Comparison of ENCODE assay signal across 8 mouse cellular contexts in genomic region chr13:95389866-95390865, GRCm38 (mm10). TPM values are rescaled to one million over a fixed set of nuclear protein-coding genes. Genes with fewer than 3 reads are reported as not detected.
DNase-seq lines count a peak whose midpoint lies in the region; ATAC-seq lines count a peak whose summit lies in the region.

No protein-coding gene starts in this region.

- intact Hi-C loops in left cerebral cortex, postnatal 25 days (cut with DNase I): loop anchor here (1.0 to 5.0 kb wide), 2 partner anchors 91 to 332 kb away; no protein-coding TSS in a partner anchor

- no peaks in the 10 kb centered on the region for H3K9me3 ChIP-seq in intestine, embryonic 16.5 days (ENCODE audit: control insufficient read depth, low read length)
- H3K9me3 ChIP-seq in midbrain, embryonic 11.5 days (ENCODE audit: control insufficient read depth, low read length): no peaks in the 10 kb centered on the region

- no peaks in the 10 kb centered on the region for H3K36me3 ChIP-seq in intestine, embryonic 16.5 days (ENCODE audit: control insufficient read depth, insufficient read depth, low read length)
- H3K36me3 ChIP-seq in midbrain, embryonic 11.5 days (ENCODE audit: control insufficient read depth, insufficient read depth, low read length): no peaks in the 10 kb centered on the region

- peak; percentile 69 to 77 for DNase-seq in adrenal gland, adult 18-20 months (ENCODE audit: low spot score in 2 of 2)
- peak; percentile 90 for DNase-seq in embryo, embryonic 10.5 days (ENCODE audit: low spot score)
- peak; percentile 27 for DNase-seq in gastrocnemius, postnatal 25 days
- DNase-seq in left cerebral cortex, postnatal 25 days (ENCODE audit: low spot score in 2 of 2): peak; percentile 78 to 86
- peak; percentile 97 for DNase-seq in midbrain, embryonic 11.5 days (ENCODE audit: low spot score, missing footprints)
- peak; percentile 64 for DNase-seq in skeletal muscle tissue, adult 2 months (ENCODE audit: low read depth, low spot score)
- peak; percentile 66 for DNase-seq in yolk sac, embryonic 10.5 days (ENCODE audit: low spot score)

- H3K27ac ChIP-seq in intestine, embryonic 16.5 days (ENCODE audit: low read length): no peak overlapping the region
- no peak overlapping the region for H3K27ac ChIP-seq in midbrain, embryonic 11.5 days (ENCODE audit: low read depth, low read length)

- 31% methylated on average over 24 of the region's 24 CpGs for WGBS in intestine, embryonic 16.5 days
- WGBS in midbrain, embryonic 11.5 days: 34% methylated on average over 24 of the region's 24 CpGs

- peak; percentile 44; the same call in 1 of the 2 replicates for ATAC-seq in intestine, embryonic 16.5 days
- peak; percentile 44; the same call in 1 of the 2 replicates for ATAC-seq in midbrain, embryonic 11.5 days (ENCODE audit: low FRiP score)

- no peak overlapping the region for H3K4me2 ChIP-seq in intestine, embryonic 16.5 days (ENCODE audit: low read depth, low read length)
- H3K4me2 ChIP-seq in midbrain, embryonic 11.5 days: 0 out of 2 replicates have a peak overlapping the region, but pooled peaks have one; percentile 6

- H3K4me1 ChIP-seq in intestine, embryonic 16.5 days (ENCODE audit: control insufficient read depth, insufficient read depth, low read length): no peaks in the 10 kb centered on the region
- H3K4me1 ChIP-seq in midbrain, embryonic 11.5 days (ENCODE audit: control insufficient read depth, insufficient read depth, low read length): no peaks in the 10 kb centered on the region

- H3K27me3 ChIP-seq in intestine, embryonic 16.5 days (replicated peaks; ENCODE audit: control insufficient read depth, insufficient read depth, low read length): no peaks in the 10 kb centered on the region
- H3K27me3 ChIP-seq in midbrain, embryonic 11.5 days (ENCODE audit: control insufficient read depth, insufficient read depth, low read length): no peaks in the 10 kb centered on the region

- no peak overlapping the region for H3K9ac ChIP-seq in intestine, embryonic 16.5 days (ENCODE audit: low read depth, low read length)
- 0 out of 2 replicates have a peak overlapping the region, but pooled peaks have one; percentile 16 for H3K9ac ChIP-seq in midbrain, embryonic 11.5 days (ENCODE audit: low read length)

- no peak overlapping the region for H3K4me3 ChIP-seq in intestine, embryonic 16.5 days (ENCODE audit: low read length)
- no peak overlapping the region for H3K4me3 ChIP-seq in midbrain, embryonic 11.5 days (ENCODE audit: low read depth, low read length)

RNA-seq across cellular contexts. Expression of gene Aggf1, which starts 15.0 kb away (rescaled TPM):
- 10 to 100 TPM; 33.3 to 40.1 TPM for total RNA-seq in adrenal gland, adult 18-20 months (2021)
- 10 to 100 TPM; 16.2 to 16.5 TPM for total RNA-seq in gastrocnemius, postnatal 25 days (2021)
- 22.8 and 25.0 TPM in 2 replicates for polyA plus RNA-seq in intestine, embryonic 16.5 days (2015; fragmentation: Nextera tagmentation; extraction: Ambion mirVana)
- total RNA-seq in left cerebral cortex, postnatal 25 days (2021): 10 to 100 TPM; 52.7 to 53.8 TPM
- polyA plus RNA-seq in midbrain, embryonic 11.5 days (2014; fragmentation: Nextera tagmentation; extraction: Ambion mirVana): 55.1 and 56.5 TPM in 2 replicates

RNA-seq across cellular contexts. Expression of gene Crhbp, which starts 54.6 kb away (rescaled TPM):
- under 1 TPM in 1 of 2 experiments, not detected in 1; 0.29 TPM for total RNA-seq in adrenal gland, adult 18-20 months (2021)
- not detected for total RNA-seq in gastrocnemius, postnatal 25 days (2021)
- polyA plus RNA-seq in intestine, embryonic 16.5 days (2015; fragmentation: Nextera tagmentation; extraction: Ambion mirVana): 0.20 and 0.22 TPM in 2 replicates
- total RNA-seq in left cerebral cortex, postnatal 25 days (2021): 10 to 100 TPM; 22.8 to 23.7 TPM
- 1.9 TPM in 2 replicates for polyA plus RNA-seq in midbrain, embryonic 11.5 days (2014; fragmentation: Nextera tagmentation; extraction: Ambion mirVana)

Comparison
In these comparisons a context has a peak if more than half of its experiments do, and no peak if none do; other contexts are left out.
1. DNase-seq: peak in every context shown above with its lines; median percentile 97 in midbrain, embryonic 11.5 days; 90 in embryo, embryonic 10.5 days; 82 in left cerebral cortex, postnatal 25 days; 73 in adrenal gland, adult 18-20 months; 66 in yolk sac, embryonic 10.5 days; 64 in skeletal muscle tissue, adult 2 months; 27 in gastrocnemius, postnatal 25 days.
2. RNA of gene Crhbp, which starts 54.6 kb away (total RNA-seq): 22.8 to 23.7 TPM in left cerebral cortex, postnatal 25 days; 0.29 TPM in adrenal gland, adult 18-20 months and not detected in gastrocnemius, postnatal 25 days; every median in the first group is over 10 times any median in the second.